Mouse (Mus musculus): Measurements from ENCODE around the gene Nid1. TPM values are rescaled to one million over a fixed set of nuclear protein-coding genes. Genes with fewer than 3 reads are reported as not detected.

The Nid1 gene
- polyA plus RNA-seq, 2 experiments, result 16.9 to 18.3 TPM

GRCm38 (mm10) chr13:13546792-13547191, 109.4 kb downstream of the Nid1 start:
- 47% methylated on average over 3 of the region's 3 CpGs for WGBS (ENCODE audit: insufficient replicate concordance)
- Histone ChIP-seq H3K4me1 (replicated peaks; ENCODE audit: control insufficient read depth in 2 of 2, insufficient read depth in 2 of 2, low read length in 1 of 2) (peaks cover 0 to 4% of the 10 kb centered on the region in 2 experiments; a peak in 1 of 4 replicates), H3K27ac (no peak overlapping the region), H3K27me3 (ENCODE audit: control insufficient read depth, insufficient read depth, low read length) (no peaks in the 10 kb centered on the region), H3K9me3 (ENCODE audit: control insufficient read depth, low read length) (no peaks in the 10 kb centered on the region), H3K4me3 (ENCODE audit: insufficient read depth in 1 of 2, low read depth in 2 of 2, low read length in 2 of 2) (no peak overlapping the region), H3K4me2 (ENCODE audit: low read depth) (no peak overlapping the region), H3K36me3 (replicated peaks; ENCODE audit: control insufficient read depth, insufficient read depth, low read depth) (no peaks in the 10 kb centered on the region), H3K9ac (replicated peaks) (no peak overlapping the region)
- ATAC-seq (ENCODE audit: insufficient read depth), result no peak
- DNase-seq (ENCODE audit: low read depth in 3 of 3, low spot score in 3 of 3), result no peak
- TF ChIP-seq EP300 (IDR thresholded peaks at IDR 0.05; ENCODE audit: low read depth) (no peak), CTCF (IDR thresholded peaks at IDR 0.05; ENCODE audit: low read depth) (no peak)

DNA sequence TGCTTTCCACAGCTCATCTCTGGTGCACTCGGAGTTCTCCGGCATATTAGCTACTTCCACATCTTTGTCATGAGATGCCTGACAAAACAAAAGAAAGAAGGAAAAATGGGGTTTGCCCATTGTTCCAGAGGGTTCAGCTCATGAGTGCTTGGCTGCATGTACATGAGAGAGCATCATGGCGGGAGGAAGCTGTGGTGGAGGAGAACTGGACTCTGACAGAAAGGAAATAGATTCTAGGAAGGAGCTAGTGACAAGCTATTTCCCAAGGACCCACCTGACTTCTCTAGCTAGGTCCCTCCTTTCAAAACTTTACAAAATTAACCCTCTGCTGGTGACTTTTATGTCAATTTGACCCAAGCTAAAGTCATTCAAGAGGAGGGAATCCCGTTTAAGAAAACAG, 110.5 kb downstream of the Nid1 start:
- no peaks in the 10 kb centered on the region for H3K9me3 ChIP-seq (ENCODE audit: control insufficient read depth, low read length)
- TF ChIP-seq CTCF (IDR thresholded peaks at IDR 0.05; ENCODE audit: low read depth), result no peak
- no peak for TF ChIP-seq EP300 (IDR thresholded peaks at IDR 0.05; ENCODE audit: low read depth)
- 63% methylated on average over 4 of the region's 4 CpGs for WGBS (ENCODE audit: insufficient replicate concordance)

GRCm38 (mm10) chr13:13548431-13549190, 111.3 kb downstream of the Nid1 start:
- ATAC-seq (ENCODE audit: insufficient read depth), result no peak
- TF ChIP-seq CTCF (IDR thresholded peaks at IDR 0.05; ENCODE audit: low read depth) (no peak), EP300 (IDR thresholded peaks at IDR 0.05; ENCODE audit: low read depth) (no peak)
- no peaks in the 10 kb centered on the region for H3K36me3 ChIP-seq (replicated peaks; ENCODE audit: control insufficient read depth, insufficient read depth, low read depth)
- H3K4me3 ChIP-seq (ENCODE audit: insufficient read depth in 1 of 2, low read depth in 2 of 2, low read length in 2 of 2), result no peak overlapping the region
- H3K9ac ChIP-seq (replicated peaks), result no peak overlapping the region
- H3K4me1 ChIP-seq (replicated peaks; ENCODE audit: control insufficient read depth in 2 of 2, insufficient read depth in 2 of 2, low read length in 1 of 2), result peaks cover 0 to 4% of the 10 kb centered on the region in 2 experiments; a peak in 1 of 4 replicates
- DNase-seq (ENCODE audit: low read depth in 3 of 3, low spot score in 3 of 3), result no peak
- H3K27me3 ChIP-seq (ENCODE audit: control insufficient read depth, insufficient read depth, low read length), result no peaks in the 10 kb centered on the region
- no peaks in the 10 kb centered on the region for H3K9me3 ChIP-seq (ENCODE audit: control insufficient read depth, low read length)
- 61% methylated on average over 6 of the region's 6 CpGs for WGBS (ENCODE audit: insufficient replicate concordance)
- H3K4me2 ChIP-seq (ENCODE audit: low read depth), result no peak overlapping the region
- H3K27ac ChIP-seq, result no peak overlapping the region

More for the DNA sequence above, 110.5 kb downstream of the Nid1 start:
- no peaks in the 10 kb centered on the region for H3K27me3 ChIP-seq (ENCODE audit: control insufficient read depth, insufficient read depth, low read length)
- no peaks in the 10 kb centered on the region for H3K36me3 ChIP-seq (replicated peaks; ENCODE audit: control insufficient read depth, insufficient read depth, low read depth)
- ATAC-seq (ENCODE audit: insufficient read depth) (no peak), DNase-seq (ENCODE audit: low read depth in 3 of 3, low spot score in 3 of 3) (no peak)
- no peak overlapping the region for H3K27ac ChIP-seq
- H3K4me1 ChIP-seq (replicated peaks; ENCODE audit: control insufficient read depth in 2 of 2, insufficient read depth in 2 of 2, low read length in 1 of 2), result peaks cover 0 to 4% of the 10 kb centered on the region in 2 experiments; a peak in 1 of 4 replicates
- H3K9ac ChIP-seq (replicated peaks), result no peak overlapping the region
- no peak overlapping the region for H3K4me2 ChIP-seq (ENCODE audit: low read depth)
- no peak overlapping the region for H3K4me3 ChIP-seq (ENCODE audit: insufficient read depth in 1 of 2, low read depth in 2 of 2, low read length in 2 of 2)

DNA sequence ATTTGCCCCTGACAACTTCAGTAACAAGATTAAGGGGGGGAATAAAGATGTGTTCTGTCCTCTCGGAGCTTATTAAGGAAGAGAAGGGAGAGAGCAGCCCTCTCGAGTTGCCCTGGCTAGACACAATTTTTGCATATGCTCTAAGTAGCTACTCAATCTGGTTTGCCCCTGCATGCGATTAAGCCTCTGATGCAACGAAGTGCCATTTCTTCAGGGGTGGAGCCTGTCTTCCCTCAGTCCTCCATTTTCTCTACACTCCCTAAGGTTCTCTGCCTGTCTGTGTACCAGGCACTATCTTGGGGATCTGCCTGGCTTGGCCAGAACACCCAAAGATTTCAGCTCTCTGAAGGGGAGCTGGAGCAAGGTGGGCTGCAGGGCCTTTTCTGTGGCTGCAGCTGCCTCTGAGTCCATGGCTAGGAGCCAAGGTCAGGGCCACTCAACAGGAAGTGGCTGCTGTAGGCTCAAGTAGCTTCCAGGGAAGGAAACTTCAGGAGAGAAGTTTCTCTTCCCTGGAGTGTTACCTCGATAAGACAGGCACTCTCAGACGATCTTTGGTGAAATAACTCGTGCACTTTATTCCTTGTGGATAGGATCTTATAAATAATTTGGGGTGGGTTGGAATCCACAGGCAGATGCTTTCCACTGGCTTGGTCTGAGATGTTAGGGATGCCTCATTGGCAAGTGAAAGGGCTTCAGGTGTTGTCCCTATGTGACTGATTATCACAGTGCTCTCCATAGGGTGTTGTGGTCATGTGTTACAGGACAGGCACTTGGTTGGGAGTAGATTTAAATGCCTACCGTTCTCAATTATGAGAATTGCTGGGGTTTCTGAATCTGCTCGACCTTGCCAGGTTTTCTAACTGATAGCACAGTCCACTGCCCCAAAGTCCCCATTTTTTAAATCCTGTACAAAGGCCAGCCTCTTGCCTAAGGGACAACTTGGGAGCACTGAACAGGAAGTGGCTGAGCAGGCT, 112.6 kb downstream of the Nid1 start:
- no peak overlapping the region for H3K9ac ChIP-seq (replicated peaks)
- TF ChIP-seq CTCF (IDR thresholded peaks at IDR 0.05; ENCODE audit: low read depth) (no peak), EP300 (IDR thresholded peaks at IDR 0.05; ENCODE audit: low read depth) (no peak)
- H3K27me3 ChIP-seq (ENCODE audit: control insufficient read depth, insufficient read depth, low read length), result no peaks in the 10 kb centered on the region
- no peak for DNase-seq (ENCODE audit: low read depth in 3 of 3, low spot score in 3 of 3)
- H3K4me3 ChIP-seq (ENCODE audit: insufficient read depth in 1 of 2, low read depth in 2 of 2, low read length in 2 of 2), result no peak overlapping the region
- WGBS (ENCODE audit: insufficient replicate concordance), result 50% methylated on average over 9 of the region's 9 CpGs
- H3K27ac ChIP-seq, result no peak overlapping the region
- H3K9me3 ChIP-seq (ENCODE audit: control insufficient read depth, low read length), result no peaks in the 10 kb centered on the region
- H3K4me1 ChIP-seq (replicated peaks; ENCODE audit: control insufficient read depth in 2 of 2, insufficient read depth in 2 of 2, low read length in 1 of 2), result peaks cover 0 to 4% of the 10 kb centered on the region in 2 experiments; a peak in 1 of 4 replicates
- no peak for ATAC-seq (ENCODE audit: insufficient read depth)
- no peak overlapping the region for H3K4me2 ChIP-seq (ENCODE audit: low read depth)
- H3K36me3 ChIP-seq (replicated peaks; ENCODE audit: control insufficient read depth, insufficient read depth, low read depth), result no peaks in the 10 kb centered on the region

DNA sequence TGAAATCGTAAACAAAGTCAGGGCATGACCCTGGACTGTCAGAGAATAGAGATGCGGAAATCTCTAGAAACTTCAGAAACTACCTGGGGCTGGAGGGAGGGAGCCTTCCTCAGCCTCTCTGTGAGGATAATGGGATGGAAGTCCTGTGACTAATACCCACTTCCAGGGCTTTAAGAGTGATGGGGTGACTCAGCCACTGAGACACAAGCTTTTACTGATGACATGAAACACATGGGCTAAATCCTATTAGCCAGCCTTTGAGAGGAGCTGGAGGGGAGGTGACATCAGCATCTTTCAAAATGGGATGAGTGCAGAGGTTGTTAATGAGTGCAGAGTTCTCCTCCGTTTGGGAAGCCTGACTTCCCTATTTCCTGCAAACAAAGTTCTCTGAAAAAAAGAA, 114.7 kb downstream of the Nid1 start:
- no peak for TF ChIP-seq EP300 (IDR thresholded peaks at IDR 0.05; ENCODE audit: low read depth)
- TF ChIP-seq CTCF (IDR thresholded peaks at IDR 0.05; ENCODE audit: low read depth), result no peak
- Histone ChIP-seq H3K4me3 (ENCODE audit: insufficient read depth in 1 of 2, low read depth in 2 of 2, low read length in 2 of 2) (no peak overlapping the region), H3K9me3 (ENCODE audit: control insufficient read depth, low read length) (no peaks in the 10 kb centered on the region), H3K27ac (no peak overlapping the region), H3K36me3 (replicated peaks; ENCODE audit: control insufficient read depth, insufficient read depth, low read depth) (no peaks in the 10 kb centered on the region), H3K27me3 (ENCODE audit: control insufficient read depth, insufficient read depth, low read length) (no peaks in the 10 kb centered on the region), H3K4me1 (replicated peaks; ENCODE audit: control insufficient read depth in 2 of 2, insufficient read depth in 2 of 2, low read length in 1 of 2) (peaks cover 0 to 4% of the 10 kb centered on the region in 2 experiments; a peak in 1 of 4 replicates), H3K4me2 (ENCODE audit: low read depth) (no peak overlapping the region), H3K9ac (replicated peaks) (no peak overlapping the region)
- ATAC-seq (ENCODE audit: insufficient read depth) (no peak), DNase-seq (ENCODE audit: low read depth in 3 of 3, low spot score in 3 of 3) (no peak)
- 40% methylated on average over 3 of the region's 3 CpGs for WGBS (ENCODE audit: insufficient replicate concordance)

Data from liver, embryonic 14.5 days (tissue).